Mouse (Mus musculus): ENCODE measurements around the gene Acacb.

The Acacb gene

DNA sequence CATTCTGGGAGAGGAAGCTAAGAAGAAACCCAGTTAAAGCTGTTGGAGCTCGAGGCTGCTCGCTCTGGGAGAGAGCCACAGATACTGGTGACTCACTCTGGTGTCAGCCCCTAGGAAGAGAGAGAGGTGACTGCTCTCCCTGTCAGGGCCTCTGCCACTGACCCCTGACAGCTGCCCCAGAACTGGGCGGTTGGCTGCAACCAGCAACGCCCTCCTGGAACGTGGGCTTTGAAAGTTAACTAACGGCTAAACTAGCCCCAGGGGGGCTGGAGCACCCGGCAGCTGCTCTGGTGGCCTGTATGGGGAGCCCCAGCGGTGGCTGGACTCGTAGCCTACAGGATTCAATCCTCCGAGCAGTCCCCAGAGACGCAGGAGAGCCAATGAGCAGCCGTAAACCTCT, 123.6 kb downstream of the Acacb start:
- DNase-seq, result peak in 1 of 2 experiments; percentile 22

- DNase-seq, result peak; percentile 25 to 40
Measured at GRCm38 (mm10) chr5:114273693-114274402, 127.5 kb downstream of the Acacb start, which contains the start of gene Foxn4. Foxn4 (minus strand) TSS chr5:114273807.

DNA sequence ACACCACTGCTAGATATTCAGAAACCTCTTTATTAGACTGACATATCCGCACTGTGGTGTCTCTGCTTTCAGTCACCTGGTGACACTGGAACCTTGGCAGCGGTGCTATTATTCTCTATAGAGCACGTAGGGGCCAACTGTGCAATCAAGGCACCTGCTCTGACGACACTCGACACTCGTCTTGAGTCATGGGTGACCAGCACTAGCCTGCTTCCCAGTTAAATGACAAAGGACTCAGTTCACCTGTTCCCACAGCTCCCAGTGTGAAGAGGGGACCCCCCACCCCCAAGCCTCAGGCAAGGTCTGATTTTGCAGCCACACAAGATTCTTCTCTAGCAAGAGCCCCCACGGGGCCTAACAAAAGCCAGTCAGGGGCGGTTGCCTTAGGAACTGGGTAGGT, 129.0 kb downstream of the Acacb start:
- DNase-seq, result no peak

GRCm38 (mm10) chr5:114275991-114276390, 129.7 kb downstream of the Acacb start:
- no peak for DNase-seq

DNA sequence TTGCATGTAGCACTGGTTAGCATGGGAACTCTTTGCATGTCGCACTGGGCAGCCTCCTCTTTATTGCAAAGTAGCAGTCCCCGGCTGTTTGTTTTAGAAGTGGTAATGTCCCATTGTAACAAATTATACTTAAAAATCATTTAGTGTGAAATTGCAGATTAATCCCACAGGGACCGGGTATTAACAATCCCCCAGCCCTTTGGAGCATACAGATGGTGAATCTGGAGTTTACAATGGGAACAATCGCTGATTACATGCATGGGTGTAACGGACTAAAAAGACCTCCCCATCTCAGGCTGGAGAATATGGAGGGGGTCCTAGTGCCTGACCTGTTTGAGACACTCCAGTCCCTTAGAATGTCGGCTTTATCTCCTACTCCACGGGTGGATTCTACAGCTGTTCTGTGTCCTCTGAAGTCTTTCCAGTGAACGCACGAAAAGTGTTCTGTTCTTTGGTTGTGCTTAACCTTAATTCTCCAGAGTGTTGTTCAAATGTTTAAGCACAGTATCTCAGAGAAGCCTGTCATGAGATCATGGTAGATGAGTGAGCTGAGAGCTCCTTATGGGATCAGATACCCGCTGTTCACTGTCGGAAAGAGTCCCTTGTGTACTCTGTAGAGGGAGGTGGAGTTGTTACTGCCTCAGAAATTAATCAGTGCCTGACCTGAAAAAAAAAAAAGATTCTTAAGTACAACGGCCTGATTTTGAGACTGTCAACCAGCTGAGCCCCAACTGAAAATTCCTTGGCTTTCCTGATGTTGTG, 133.2 kb downstream of the Acacb start:
- DNase-seq, result no peak

- no peak for DNase-seq
Measured at GRCm38 (mm10) chr5:114282346-114282745, 136.0 kb downstream of the Acacb start.

DNA sequence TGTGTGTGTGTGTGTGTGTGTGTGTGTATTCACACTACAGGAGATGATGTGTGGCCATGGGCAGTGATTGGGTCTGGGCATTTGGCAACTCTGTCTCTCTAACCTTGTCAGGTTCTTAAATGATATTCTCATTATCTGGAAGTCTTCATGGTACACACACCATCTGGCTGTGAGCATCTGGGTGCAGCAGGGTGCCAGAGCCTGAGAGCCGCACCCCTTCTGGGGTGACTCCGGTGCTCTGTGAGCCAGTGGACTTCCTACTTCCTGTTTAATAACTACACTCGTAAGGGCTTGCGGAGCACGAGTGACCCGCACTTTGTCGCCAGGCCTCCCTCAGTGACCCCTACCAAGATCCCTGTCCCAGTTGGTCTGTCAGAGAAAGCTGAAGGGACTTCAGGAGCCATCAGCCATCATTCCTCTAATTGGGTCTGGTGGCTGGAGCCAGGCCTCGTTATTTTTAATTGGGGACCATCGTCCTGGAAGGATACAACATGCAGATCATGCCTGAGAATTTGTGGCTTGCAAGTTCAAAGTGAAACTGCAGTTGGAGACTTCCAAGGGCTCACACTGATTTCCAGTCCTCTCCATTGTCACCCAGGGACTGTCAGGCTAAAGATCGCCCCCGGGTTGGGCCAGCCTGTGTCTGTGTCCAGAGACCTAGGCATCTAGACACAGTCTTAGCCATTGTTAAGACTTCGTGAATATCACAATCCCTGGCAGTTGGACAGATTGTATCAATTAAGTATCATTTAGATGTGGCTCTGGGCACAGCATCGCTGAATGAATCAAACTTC, 138.5 kb downstream of the Acacb start:
- DNase-seq, result no peak

DNA sequence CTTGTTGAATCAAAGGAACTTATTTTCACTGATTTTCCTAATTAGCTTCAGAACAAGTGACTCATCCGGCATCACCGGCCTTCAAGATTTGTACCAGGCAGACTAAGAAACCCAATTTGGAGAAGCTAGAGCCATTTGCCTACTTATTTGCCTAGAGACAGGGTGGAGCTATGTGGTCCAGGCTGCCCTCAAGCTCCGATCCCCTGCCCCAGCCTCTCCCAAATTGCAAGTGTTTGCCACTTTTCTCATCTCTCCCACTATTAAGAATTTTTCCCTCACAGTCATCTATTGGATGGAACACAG, 139.0 kb downstream of the Acacb start:
- DNase-seq, result no peak

DNA sequence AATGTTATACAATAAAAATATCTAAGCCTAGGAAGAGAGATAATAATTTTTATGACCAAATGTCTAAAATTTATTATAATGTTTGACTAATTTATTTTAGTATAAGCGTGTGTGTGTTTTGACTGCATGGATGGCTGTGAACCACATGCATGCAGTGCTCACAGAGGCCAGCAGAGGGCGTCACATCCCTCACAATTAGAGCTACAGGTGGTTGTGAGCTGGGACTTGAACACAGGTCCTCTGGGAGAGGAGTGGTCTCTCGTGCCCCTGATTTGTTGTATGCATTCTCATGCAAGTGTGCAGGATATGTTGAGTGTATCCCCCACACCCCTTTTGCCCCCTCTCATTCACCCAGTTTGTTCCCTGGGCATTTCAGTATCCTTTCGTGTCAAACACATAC, 139.8 kb downstream of the Acacb start:
- DNase-seq, result no peak

- DNase-seq, result no peak
Measured at GRCm38 (mm10) chr5:114286872-114287571, 140.7 kb downstream of the Acacb start.

GRCm38 (mm10) chr5:114288396-114288795, 142.1 kb downstream of the Acacb start:
- peak in 1 of 2 experiments; percentile 42 for DNase-seq

GRCm38 (mm10) chr5:114288874-114289273, 142.5 kb downstream of the Acacb start, which contains the start of gene Myo1h:
Myo1h (plus strand) TSS chr5:114289166.
- DNase-seq, result peak in 1 of 2 experiments; percentile 49

- no peak for DNase-seq
Measured at GRCm38 (mm10) chr5:114290004-114290403, 143.7 kb downstream of the Acacb start.

- peak in 1 of 2 experiments; percentile 14 for DNase-seq
Measured at GRCm38 (mm10) chr5:114296693-114297631, 150.6 kb downstream of the Acacb start.

DNA sequence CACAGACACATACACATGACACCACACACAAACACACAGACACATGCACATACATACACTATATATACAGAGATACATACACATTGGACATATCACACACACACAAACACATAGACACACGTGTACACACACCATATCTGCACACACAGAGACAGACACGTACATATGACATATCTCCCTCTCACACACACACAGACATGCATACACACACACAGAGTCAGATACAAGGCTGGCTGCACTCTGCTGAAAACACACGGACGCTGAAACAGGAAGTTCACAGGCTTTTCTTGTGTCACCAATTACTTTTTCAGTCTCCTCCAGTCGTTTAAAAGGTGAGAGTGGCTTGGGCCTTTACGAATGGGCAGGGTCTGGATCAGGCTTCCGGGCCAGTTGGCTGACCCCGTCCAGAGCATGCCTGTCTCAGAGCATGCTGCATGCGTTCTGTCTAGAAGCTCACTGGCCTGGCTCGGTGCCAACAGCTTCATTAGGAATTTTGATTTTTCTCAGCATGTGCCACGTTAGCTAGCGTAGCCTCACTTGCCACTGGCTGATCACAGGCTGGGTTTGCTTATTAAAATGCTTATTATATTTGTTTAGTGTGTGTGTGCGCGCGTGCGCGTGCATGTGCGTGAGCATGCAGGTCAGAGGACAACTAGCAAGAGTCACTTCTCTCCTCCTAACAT, 152.0 kb downstream of the Acacb start:
- peak; percentile 59 to 64 for DNase-seq

DNA sequence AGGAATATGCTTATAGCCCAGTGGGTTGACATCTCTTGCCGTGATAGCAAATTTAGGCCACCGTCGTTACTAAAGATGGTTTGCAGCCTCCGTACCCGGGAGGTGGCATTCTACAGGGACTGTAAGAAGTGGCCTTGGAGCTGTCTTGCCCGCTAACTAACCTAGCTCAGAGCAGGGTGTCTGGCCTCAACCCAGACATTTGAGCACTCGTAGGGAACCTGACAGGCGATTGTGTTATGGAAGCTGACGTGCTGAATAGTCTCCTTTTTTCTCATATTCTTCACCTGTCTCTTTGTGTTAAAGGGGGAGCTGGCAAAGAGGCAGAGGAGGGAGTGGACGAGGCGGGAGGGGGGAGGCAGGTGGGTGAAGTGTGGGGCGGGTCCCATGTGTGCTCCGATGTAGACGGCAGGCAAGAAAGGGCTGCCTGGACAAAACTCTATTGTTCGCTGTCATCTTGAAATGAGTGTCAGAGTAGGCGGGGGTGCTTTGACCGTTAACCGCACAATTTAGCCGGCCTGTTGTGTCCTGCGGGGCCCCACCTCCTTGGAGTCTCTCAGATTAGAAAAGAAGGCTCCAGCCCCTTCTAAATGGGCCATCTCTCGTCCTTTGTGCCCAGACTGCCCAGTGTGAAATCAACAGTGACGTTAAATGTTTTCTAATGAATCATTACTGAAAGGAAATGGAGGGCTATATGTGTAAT, 153.0 kb downstream of the Acacb start:
- DNase-seq, result no peak

GRCm38 (mm10) chr5:114299883-114300610, 153.7 kb downstream of the Acacb start:
- no peak for DNase-seq
